Mouse (Mus musculus): Measurements from ENCODE around the gene Txn1. TPM values are rescaled to one million over a fixed set of nuclear protein-coding genes. Genes with fewer than 3 reads are reported as not detected.
A peak's percentile ranks its signal among the peaks of the same experiment; 100 is the strongest.

Txn1 gene
- total RNA-seq (2017) = 226 and 227 TPM in 2 replicates

GRCm38 (mm10) chr4:57956029-57956960 lies at the start of gene Txn1:
Gene Txn1, minus strand, starts transcription at chr4:57956411.
- ATAC-seq (ENCODE audit: extremely low read depth, insufficient number of reproducible peaks, low FRiP score, poor library complexity, severe bottlenecking) = peak; percentile 77

- no peak for ATAC-seq (ENCODE audit: extremely low read depth, insufficient number of reproducible peaks, low FRiP score, poor library complexity, severe bottlenecking)
Measured at GRCm38 (mm10) chr4:58003501-58003900, 47.3 kb upstream of the Txn1 start.

GRCm38 (mm10) chr4:57991425-57991824 lies 35.2 kb upstream of the Txn1 start:
- ATAC-seq (ENCODE audit: extremely low read depth, insufficient number of reproducible peaks, low FRiP score, poor library complexity, severe bottlenecking) = no peak

- no peak for ATAC-seq (ENCODE audit: extremely low read depth, insufficient number of reproducible peaks, low FRiP score, poor library complexity, severe bottlenecking)
Measured at GRCm38 (mm10) chr4:57974400-57975117, 18.3 kb upstream of the Txn1 start.

GRCm38 (mm10) chr4:57973592-57974268 lies 17.5 kb upstream of the Txn1 start:
- ATAC-seq (ENCODE audit: extremely low read depth, insufficient number of reproducible peaks, low FRiP score, poor library complexity, severe bottlenecking) = no peak

GRCm38 (mm10) chr4:57970285-57970684 lies 14.1 kb upstream of the Txn1 start:
- ATAC-seq (ENCODE audit: extremely low read depth, insufficient number of reproducible peaks, low FRiP score, poor library complexity, severe bottlenecking) = no peak

- ATAC-seq (ENCODE audit: extremely low read depth, insufficient number of reproducible peaks, low FRiP score, poor library complexity, severe bottlenecking) = no peak
Measured at GRCm38 (mm10) chr4:57967195-57967594, 11.0 kb upstream of the Txn1 start.

DNA sequence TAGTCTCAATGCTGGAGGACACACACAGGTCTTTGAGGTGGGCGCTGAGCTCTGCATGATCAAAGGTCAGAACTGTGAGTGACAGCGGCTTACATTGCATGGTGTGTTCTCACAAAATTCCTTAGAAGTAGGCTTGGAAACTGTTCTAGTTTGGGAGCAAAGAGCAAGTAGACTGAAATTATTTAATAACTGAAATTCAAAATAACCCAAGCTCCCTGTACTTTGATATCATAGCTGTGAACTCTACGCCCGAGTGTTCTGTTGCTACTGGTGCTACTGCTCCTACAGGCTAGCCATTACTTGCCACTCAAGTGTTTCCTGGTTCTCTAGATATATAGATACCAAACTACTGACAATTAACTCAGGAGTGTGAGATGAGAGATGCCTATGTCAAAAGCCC lies 9.3 kb upstream of the Txn1 start:
- ATAC-seq (ENCODE audit: extremely low read depth, insufficient number of reproducible peaks, low FRiP score, poor library complexity, severe bottlenecking) = no peak

GRCm38 (mm10) chr4:57964143-57964542 lies 7.9 kb upstream of the Txn1 start:
- no peak for ATAC-seq (ENCODE audit: extremely low read depth, insufficient number of reproducible peaks, low FRiP score, poor library complexity, severe bottlenecking)

DNA sequence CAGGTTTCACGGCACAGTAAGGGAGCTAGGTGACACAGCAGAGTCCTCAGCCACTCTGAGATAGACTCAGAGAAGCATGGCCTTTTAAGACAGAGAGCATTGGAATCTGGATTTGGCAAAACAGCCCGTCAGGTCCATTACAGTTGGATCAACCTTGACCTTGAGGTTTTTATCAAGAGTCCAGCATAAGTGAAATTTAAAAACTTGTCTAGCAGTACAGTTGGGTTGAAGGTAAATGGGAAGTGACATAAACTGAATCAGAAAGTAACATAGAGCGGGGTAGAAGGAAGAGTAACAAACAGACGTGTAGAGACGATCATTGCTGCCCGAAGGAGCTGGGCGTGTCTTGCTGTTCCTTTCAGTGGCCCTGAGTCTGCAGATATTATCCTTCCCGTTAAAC lies 2.8 kb upstream of the Txn1 start:
- no peak for ATAC-seq (ENCODE audit: extremely low read depth, insufficient number of reproducible peaks, low FRiP score, poor library complexity, severe bottlenecking)

GRCm38 (mm10) chr4:57958098-57958497 lies 1.9 kb upstream of the Txn1 start:
- no peak for ATAC-seq (ENCODE audit: extremely low read depth, insufficient number of reproducible peaks, low FRiP score, poor library complexity, severe bottlenecking)

GRCm38 (mm10) chr4:57957200-57958085 lies 1.2 kb upstream of the Txn1 start:
- ATAC-seq (ENCODE audit: extremely low read depth, insufficient number of reproducible peaks, low FRiP score, poor library complexity, severe bottlenecking) = no peak

- no peak for ATAC-seq (ENCODE audit: extremely low read depth, insufficient number of reproducible peaks, low FRiP score, poor library complexity, severe bottlenecking)
Measured at GRCm38 (mm10) chr4:57955544-57955958, 660 bp downstream of the Txn1 start.

GRCm38 (mm10) chr4:57954991-57955390 lies 1.2 kb downstream of the Txn1 start:
- ATAC-seq (ENCODE audit: extremely low read depth, insufficient number of reproducible peaks, low FRiP score, poor library complexity, severe bottlenecking) = no peak

DNA sequence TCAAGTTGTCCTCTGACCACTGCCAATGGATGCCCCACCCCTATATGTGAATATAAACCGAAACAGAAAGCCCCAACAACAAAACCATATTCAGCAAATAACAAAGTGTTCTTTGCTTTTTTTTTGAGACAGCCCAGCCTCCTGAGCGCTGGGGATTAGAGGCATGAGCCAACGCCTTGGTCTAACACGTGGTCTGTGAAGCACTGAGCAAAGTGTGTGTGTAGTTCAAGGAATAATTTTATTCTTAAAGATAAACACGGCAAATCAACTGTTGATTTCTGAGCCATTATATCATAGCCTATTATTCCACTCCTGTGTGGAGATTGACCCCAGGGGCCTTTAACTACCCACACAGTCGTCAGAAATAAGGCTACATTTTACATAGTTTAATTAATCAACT lies 1.6 kb downstream of the Txn1 start:
- ATAC-seq (ENCODE audit: extremely low read depth, insufficient number of reproducible peaks, low FRiP score, poor library complexity, severe bottlenecking) = no peak

DNA sequence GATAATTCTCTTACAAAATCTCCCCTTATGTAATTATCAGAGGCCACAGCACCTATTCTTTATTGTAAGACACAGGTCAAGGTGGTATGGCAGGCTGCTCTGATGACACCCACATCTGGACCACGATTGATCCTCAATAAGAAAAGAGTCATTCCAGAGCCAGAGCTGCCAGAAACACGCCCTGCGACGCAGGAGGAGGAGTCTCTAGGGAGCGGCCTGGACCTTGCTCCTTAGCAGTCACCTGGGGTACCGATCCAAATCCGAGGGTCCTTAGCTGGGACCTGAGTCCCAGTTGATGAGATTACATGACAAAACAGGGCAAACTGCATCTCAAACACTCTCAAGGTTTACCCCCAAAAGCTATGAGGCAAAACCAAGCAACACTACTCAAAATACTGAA lies 2.4 kb downstream of the Txn1 start:
- no peak for ATAC-seq (ENCODE audit: extremely low read depth, insufficient number of reproducible peaks, low FRiP score, poor library complexity, severe bottlenecking)

DNA sequence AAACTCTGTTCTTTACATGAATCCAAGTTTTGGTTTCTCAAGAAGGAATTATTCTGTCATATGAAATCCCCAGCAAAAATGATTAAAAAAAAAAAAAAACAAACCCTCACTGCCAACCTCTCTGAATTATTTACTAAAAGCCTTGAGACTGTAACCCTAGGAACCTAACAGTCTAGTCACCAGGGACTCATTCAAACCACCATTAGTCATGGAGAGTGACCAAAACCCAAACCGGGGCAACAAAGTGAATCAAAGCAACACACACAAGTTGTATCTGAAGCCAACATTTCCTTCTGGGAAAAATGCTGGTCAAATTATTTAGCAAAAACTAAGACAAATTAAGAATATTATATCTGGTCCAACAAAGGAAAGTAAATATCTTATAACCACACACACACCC lies 3.3 kb downstream of the Txn1 start:
- no peak for ATAC-seq (ENCODE audit: extremely low read depth, insufficient number of reproducible peaks, low FRiP score, poor library complexity, severe bottlenecking)

- ATAC-seq (ENCODE audit: extremely low read depth, insufficient number of reproducible peaks, low FRiP score, poor library complexity, severe bottlenecking) = no peak
Measured at GRCm38 (mm10) chr4:57952416-57952815, 3.8 kb downstream of the Txn1 start.

DNA sequence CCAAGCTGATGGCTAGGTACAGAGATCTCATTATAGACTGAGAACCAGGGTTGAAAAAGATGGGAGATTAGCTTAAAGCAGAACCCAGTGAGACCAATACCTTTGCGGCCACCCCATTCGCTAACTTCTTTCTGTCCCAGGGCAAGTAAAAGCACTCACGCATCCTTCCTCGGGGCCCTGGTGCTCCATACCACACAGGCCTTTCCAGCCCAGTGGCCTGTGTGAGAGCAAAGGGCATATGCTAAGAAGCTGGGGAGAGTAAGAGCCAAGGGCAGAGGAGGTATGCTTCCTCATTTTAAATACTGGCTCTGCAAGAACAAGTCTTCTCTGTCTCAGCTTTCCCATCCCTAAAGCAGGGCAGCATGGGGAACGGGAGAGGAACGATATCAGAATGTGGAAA lies 6.3 kb downstream of the Txn1 start:
- no peak for ATAC-seq (ENCODE audit: extremely low read depth, insufficient number of reproducible peaks, low FRiP score, poor library complexity, severe bottlenecking)

Measured in neutrophil, adult 5-6 weeks (primary cell).